In genomic region chr11:119744436-119744835, GRCm38 (mm10) we compare ENCODE assay signal across 21 mouse cellular contexts.
DNase-seq lines count a peak whose midpoint lies in the region; ATAC-seq lines count a peak whose summit lies in the region.
"Had no signal": no experiment of that assay in that cellular context is flagged by ENCODE, and none has a peak within 500 bp of the region (broad histone marks: within the 10 kb centered on the region; RNA-seq: fewer than 3 reads in every experiment).

No protein-coding gene starts in this region.

- H3K4me1 ChIP-seq in forebrain, embryonic 14.5 days (ENCODE audit: control insufficient read depth, insufficient read depth, low read length) = peaks cover 9% of the 10 kb centered on the region
- peaks cover 20% of the 10 kb centered on the region for H3K4me1 ChIP-seq in forebrain, embryonic 16.5 days (replicated peaks; ENCODE audit: control insufficient read depth, insufficient read depth, low read length)
- H3K4me1 ChIP-seq in neural tube, embryonic 13.5 days (replicated peaks) = peaks cover 64% of the 10 kb centered on the region
- H3K4me1 ChIP-seq in neural tube, embryonic 15.5 days = peaks cover 62% of the 10 kb centered on the region
- H3K4me1 ChIP-seq: lung, embryonic 15.5 days had no signal

- H3K27ac ChIP-seq in forebrain, embryonic 14.5 days (ENCODE audit: low read depth, low read length) = no peak overlapping the region
- H3K27ac ChIP-seq in forebrain, embryonic 16.5 days (ENCODE audit: low read length) = no peak overlapping the region
- H3K27ac ChIP-seq in neural tube, embryonic 13.5 days (replicated peaks) = peak overlapping the region; percentile 85
- peak overlapping the region; percentile 80 for H3K27ac ChIP-seq in neural tube, embryonic 15.5 days (replicated peaks)
- H3K27ac ChIP-seq: embryonic facial prominence, embryonic 15.5 days; gastrocnemius, adult 2 months; heart, embryonic 15.5 days; liver, embryonic 12.5 days; lung, embryonic 15.5 days; macrophage had no signal

- H3K4me2 ChIP-seq in forebrain, embryonic 14.5 days (ENCODE audit: low read length) = no peak overlapping the region
- H3K4me2 ChIP-seq in forebrain, embryonic 16.5 days (ENCODE audit: low read length) = no peak overlapping the region
- H3K4me2 ChIP-seq in neural tube, embryonic 13.5 days = no peak overlapping the region
- no peak overlapping the region for H3K4me2 ChIP-seq in neural tube, embryonic 15.5 days
- H3K4me2 ChIP-seq: embryonic facial prominence, embryonic 15.5 days; heart, embryonic 15.5 days; liver, embryonic 12.5 days; lung, embryonic 15.5 days had no signal

- WGBS in forebrain, embryonic 14.5 days = 52% methylated on average over 4 of the region's 4 CpGs
- 41% methylated on average over 4 of the region's 4 CpGs for WGBS in forebrain, embryonic 16.5 days
- 30% methylated on average over 4 of the region's 4 CpGs for WGBS in neural tube, embryonic 13.5 days
- 23% methylated on average over 4 of the region's 4 CpGs for WGBS in neural tube, embryonic 15.5 days

- DNase-seq in forebrain, embryonic 14.5 days (ENCODE audit: low spot score) = peak; percentile 33
- no peak for DNase-seq in neural tube, embryonic 10.5 days (ENCODE audit: extremely low spot score, low spot score)
- peak; percentile 23 for DNase-seq in mesoderm, embryonic 11.5 days (ENCODE audit: low read depth, low spot score)
- no peak for DNase-seq in cerebellum, adult 8-10 months
- DNase-seq in kidney, adult 18-20 months = no peak
- DNase-seq: adrenal gland, postnatal 25 days; B cell, adult 2 months; cerebellum, postnatal 14 days; gastrocnemius, adult 2 months; kidney, adult 8-10 months; kidney, postnatal 25 days; layer of hippocampus, adult 9-11 months; thymus, postnatal 36 days had no signal

- no peak overlapping the region for H3K9ac ChIP-seq in forebrain, embryonic 14.5 days (ENCODE audit: low read length)
- no peak overlapping the region for H3K9ac ChIP-seq in forebrain, embryonic 16.5 days (replicated peaks; ENCODE audit: low read depth, low read length)
- no peak overlapping the region for H3K9ac ChIP-seq in neural tube, embryonic 13.5 days
- no peak overlapping the region for H3K9ac ChIP-seq in neural tube, embryonic 15.5 days (replicated peaks)
- H3K9ac ChIP-seq: embryonic facial prominence, embryonic 15.5 days; heart, embryonic 15.5 days; liver, embryonic 12.5 days; lung, embryonic 15.5 days had no signal

- no peaks in the 10 kb centered on the region for H3K9me3 ChIP-seq in forebrain, embryonic 14.5 days (replicated peaks; ENCODE audit: control insufficient read depth, low read length)
- H3K9me3 ChIP-seq in forebrain, embryonic 16.5 days (ENCODE audit: control insufficient read depth, low read length) = no peaks in the 10 kb centered on the region
- H3K9me3 ChIP-seq in neural tube, embryonic 13.5 days = no peaks in the 10 kb centered on the region
- H3K9me3 ChIP-seq in neural tube, embryonic 15.5 days (replicated peaks) = no peaks in the 10 kb centered on the region
- H3K9me3 ChIP-seq: embryonic facial prominence, embryonic 15.5 days; heart, embryonic 15.5 days; liver, embryonic 12.5 days; lung, embryonic 15.5 days had no signal

- no peak for ATAC-seq in forebrain, embryonic 14.5 days
- ATAC-seq in forebrain, embryonic 16.5 days = no peak
- ATAC-seq in neural tube, embryonic 13.5 days (ENCODE audit: low read depth) = no peak
- ATAC-seq in neural tube, embryonic 15.5 days (ENCODE audit: low FRiP score) = peak; percentile 32; the same call in 1 of the 2 replicates
- ATAC-seq: liver, embryonic 12.5 days had no signal

- no peaks in the 10 kb centered on the region for H3K27me3 ChIP-seq in forebrain, embryonic 14.5 days (replicated peaks; ENCODE audit: control insufficient read depth, insufficient read depth, low read length)
- H3K27me3 ChIP-seq in forebrain, embryonic 16.5 days (replicated peaks; ENCODE audit: control insufficient read depth, insufficient read depth, low read length) = no peaks in the 10 kb centered on the region
- no peaks in the 10 kb centered on the region for H3K27me3 ChIP-seq in neural tube, embryonic 13.5 days
- H3K27me3 ChIP-seq in neural tube, embryonic 15.5 days (replicated peaks) = no peaks in the 10 kb centered on the region
- H3K27me3 ChIP-seq: embryonic facial prominence, embryonic 15.5 days; heart, embryonic 15.5 days; liver, embryonic 12.5 days; lung, embryonic 15.5 days had no signal

- no peaks in the 10 kb centered on the region for H3K36me3 ChIP-seq in forebrain, embryonic 14.5 days (ENCODE audit: control insufficient read depth, insufficient read depth, low read length)
- H3K36me3 ChIP-seq in forebrain, embryonic 16.5 days (ENCODE audit: control insufficient read depth, insufficient read depth) = no peaks in the 10 kb centered on the region
- no peaks in the 10 kb centered on the region for H3K36me3 ChIP-seq in neural tube, embryonic 13.5 days
- H3K36me3 ChIP-seq in neural tube, embryonic 15.5 days = no peaks in the 10 kb centered on the region
- H3K36me3 ChIP-seq: embryonic facial prominence, embryonic 15.5 days; heart, embryonic 15.5 days; lung, embryonic 15.5 days had no signal

- no peak overlapping the region for H3K4me3 ChIP-seq in forebrain, embryonic 14.5 days (ENCODE audit: low read depth, low read length)
- no peak overlapping the region for H3K4me3 ChIP-seq in forebrain, embryonic 16.5 days (replicated peaks; ENCODE audit: low read length)
- no peak overlapping the region for H3K4me3 ChIP-seq in neural tube, embryonic 13.5 days
- no peak overlapping the region for H3K4me3 ChIP-seq in neural tube, embryonic 15.5 days (replicated peaks)
- H3K4me3 ChIP-seq: embryonic facial prominence, embryonic 15.5 days; gastrocnemius, adult 2 months; heart, embryonic 15.5 days; liver, embryonic 12.5 days; lung, embryonic 15.5 days had no signal

Comparison
In these comparisons a context has a peak if more than half of its experiments do, and no peak if none do; other contexts are left out.
1. DNase-seq: peak in forebrain, embryonic 14.5 days (single experiment) and mesoderm, embryonic 11.5 days (single experiment); none in neural tube, embryonic 10.5 days (single experiment), cerebellum, adult 8-10 months (single experiment) and kidney, adult 18-20 months (single experiment).
2. H3K27ac ChIP-seq: peak in neural tube, embryonic 13.5 days (single experiment) and neural tube, embryonic 15.5 days (single experiment); none in forebrain, embryonic 14.5 days (single experiment) and forebrain, embryonic 16.5 days (single experiment).